Mouse (Mus musculus): ENCODE measurements around the gene Ttc3. TPM values are rescaled to one million over a fixed set of nuclear protein-coding genes. Genes with fewer than 3 reads are reported as not detected.

Ttc3 gene
- polyA plus RNA-seq, 1 experiment from 2014 or later = 815 TPM

GRCm38 (mm10) chr16:94401636-94402035, 31.2 kb downstream of the Ttc3 start:
- ATAC-seq (no peak), DNase-seq (ENCODE audit: low spot score) (no peak)
- no peaks in the 10 kb centered on the region for H3K9me3 ChIP-seq (replicated peaks; ENCODE audit: control insufficient read depth, low read length)
- no peaks in the 10 kb centered on the region for H3K4me1 ChIP-seq (ENCODE audit: control insufficient read depth, insufficient read depth, low read length)
- no peak overlapping the region for H3K27ac ChIP-seq (ENCODE audit: low read depth, low read length)
- WGBS = 68% methylated on average over 2 of the region's 2 CpGs
- H3K4me2 ChIP-seq (ENCODE audit: low read length) = no peak overlapping the region
- no peak overlapping the region for H3K9ac ChIP-seq (ENCODE audit: low read length)
- H3K4me3 ChIP-seq (ENCODE audit: low read depth, low read length) = no peak overlapping the region
- H3K36me3 ChIP-seq (ENCODE audit: control insufficient read depth, insufficient read depth, low read length) = peaks cover 34% of the 10 kb centered on the region
- H3K27me3 ChIP-seq (replicated peaks; ENCODE audit: control insufficient read depth, insufficient read depth, low read length) = no peaks in the 10 kb centered on the region

GRCm38 (mm10) chr16:94402185-94402584, 31.8 kb downstream of the Ttc3 start:
- no peaks in the 10 kb centered on the region for H3K9me3 ChIP-seq (replicated peaks; ENCODE audit: control insufficient read depth, low read length)
- no peaks in the 10 kb centered on the region for H3K27me3 ChIP-seq (replicated peaks; ENCODE audit: control insufficient read depth, insufficient read depth, low read length)
- H3K4me1 ChIP-seq (ENCODE audit: control insufficient read depth, insufficient read depth, low read length) = no peaks in the 10 kb centered on the region
- peaks cover 33% of the 10 kb centered on the region for H3K36me3 ChIP-seq (ENCODE audit: control insufficient read depth, insufficient read depth, low read length)
- H3K4me3 ChIP-seq (ENCODE audit: low read depth, low read length) = no peak overlapping the region
- 90% methylated on average over 4 of the region's 4 CpGs for WGBS
- H3K4me2 ChIP-seq (ENCODE audit: low read length) = no peak overlapping the region
- ATAC-seq = no peak
- peak; percentile 30 for DNase-seq (ENCODE audit: low spot score)
- H3K9ac ChIP-seq (ENCODE audit: low read length) = no peak overlapping the region
- no peak overlapping the region for H3K27ac ChIP-seq (ENCODE audit: low read depth, low read length)

- peaks cover 71% of the 10 kb centered on the region for H3K36me3 ChIP-seq (ENCODE audit: control insufficient read depth, insufficient read depth, low read length)
- no peaks in the 10 kb centered on the region for H3K9me3 ChIP-seq (replicated peaks; ENCODE audit: control insufficient read depth, low read length)
- WGBS = 86% methylated on average over 3 of the region's 3 CpGs
- H3K4me1 ChIP-seq (ENCODE audit: control insufficient read depth, insufficient read depth, low read length) = no peaks in the 10 kb centered on the region
- no peak overlapping the region for H3K27ac ChIP-seq (ENCODE audit: low read depth, low read length)
- ATAC-seq = no peak
- H3K4me3 ChIP-seq (ENCODE audit: low read depth, low read length) = no peak overlapping the region
- DNase-seq (ENCODE audit: low spot score) = no peak
- no peak overlapping the region for H3K9ac ChIP-seq (ENCODE audit: low read length)
- no peaks in the 10 kb centered on the region for H3K27me3 ChIP-seq (replicated peaks; ENCODE audit: control insufficient read depth, insufficient read depth, low read length)
- no peak overlapping the region for H3K4me2 ChIP-seq (ENCODE audit: low read length)
Observed at GRCm38 (mm10) chr16:94411287-94411686, 40.9 kb downstream of the Ttc3 start.

GRCm38 (mm10) chr16:94412198-94412597, 41.8 kb downstream of the Ttc3 start:
- DNase-seq (ENCODE audit: low spot score) = no peak
- no peak overlapping the region for H3K9ac ChIP-seq (ENCODE audit: low read length)
- no peaks in the 10 kb centered on the region for H3K4me1 ChIP-seq (ENCODE audit: control insufficient read depth, insufficient read depth, low read length)
- no peaks in the 10 kb centered on the region for H3K9me3 ChIP-seq (replicated peaks; ENCODE audit: control insufficient read depth, low read length)
- no peak for ATAC-seq
- 93% methylated on average over 2 of the region's 2 CpGs for WGBS
- peaks cover 74% of the 10 kb centered on the region for H3K36me3 ChIP-seq (ENCODE audit: control insufficient read depth, insufficient read depth, low read length)
- H3K27me3 ChIP-seq (replicated peaks; ENCODE audit: control insufficient read depth, insufficient read depth, low read length) = no peaks in the 10 kb centered on the region
- H3K4me3 ChIP-seq (ENCODE audit: low read depth, low read length) = no peak overlapping the region
- no peak overlapping the region for H3K27ac ChIP-seq (ENCODE audit: low read depth, low read length)
- H3K4me2 ChIP-seq (ENCODE audit: low read length) = no peak overlapping the region

- no peak for ATAC-seq
- Histone ChIP-seq H3K4me1 (ENCODE audit: control insufficient read depth, insufficient read depth, low read length) (no peaks in the 10 kb centered on the region), H3K27ac (ENCODE audit: low read depth, low read length) (no peak overlapping the region), H3K4me2 (ENCODE audit: low read length) (no peak overlapping the region), H3K9ac (ENCODE audit: low read length) (no peak overlapping the region), H3K4me3 (ENCODE audit: low read depth, low read length) (no peak overlapping the region), H3K9me3 (replicated peaks; ENCODE audit: control insufficient read depth, low read length) (no peaks in the 10 kb centered on the region), H3K27me3 (replicated peaks; ENCODE audit: control insufficient read depth, insufficient read depth, low read length) (no peaks in the 10 kb centered on the region), H3K36me3 (ENCODE audit: control insufficient read depth, insufficient read depth, low read length) (peaks cover 73% of the 10 kb centered on the region)
- no peak for DNase-seq (ENCODE audit: low spot score)
- 98% methylated on average over 4 of the region's 4 CpGs for WGBS
Observed at GRCm38 (mm10) chr16:94412760-94413159, 42.3 kb downstream of the Ttc3 start.

GRCm38 (mm10) chr16:94414151-94414550, 43.7 kb downstream of the Ttc3 start:
- no peaks in the 10 kb centered on the region for H3K9me3 ChIP-seq (replicated peaks; ENCODE audit: control insufficient read depth, low read length)
- no peak overlapping the region for H3K4me2 ChIP-seq (ENCODE audit: low read length)
- no peaks in the 10 kb centered on the region for H3K27me3 ChIP-seq (replicated peaks; ENCODE audit: control insufficient read depth, insufficient read depth, low read length)
- H3K36me3 ChIP-seq (ENCODE audit: control insufficient read depth, insufficient read depth, low read length) = peaks cover 80% of the 10 kb centered on the region
- DNase-seq (ENCODE audit: low spot score) (no peak), ATAC-seq (no peak)
- H3K4me3 ChIP-seq (ENCODE audit: low read depth, low read length) = no peak overlapping the region
- no peak overlapping the region for H3K9ac ChIP-seq (ENCODE audit: low read length)
- WGBS = 93% methylated on average over 6 of the region's 6 CpGs
- no peak overlapping the region for H3K27ac ChIP-seq (ENCODE audit: low read depth, low read length)
- no peaks in the 10 kb centered on the region for H3K4me1 ChIP-seq (ENCODE audit: control insufficient read depth, insufficient read depth, low read length)

GRCm38 (mm10) chr16:94420498-94420897, 50.1 kb downstream of the Ttc3 start:
- H3K27ac ChIP-seq (ENCODE audit: low read depth, low read length) = no peak overlapping the region
- WGBS = 95% methylated on average over 3 of the region's 3 CpGs
- H3K4me2 ChIP-seq (ENCODE audit: low read length) = no peak overlapping the region
- no peak overlapping the region for H3K9ac ChIP-seq (ENCODE audit: low read length)
- H3K4me1 ChIP-seq (ENCODE audit: control insufficient read depth, insufficient read depth, low read length) = no peaks in the 10 kb centered on the region
- H3K27me3 ChIP-seq (replicated peaks; ENCODE audit: control insufficient read depth, insufficient read depth, low read length) = no peaks in the 10 kb centered on the region
- DNase-seq (ENCODE audit: low spot score) = no peak
- H3K4me3 ChIP-seq (ENCODE audit: low read depth, low read length) = no peak overlapping the region
- no peak for ATAC-seq
- no peaks in the 10 kb centered on the region for H3K9me3 ChIP-seq (replicated peaks; ENCODE audit: control insufficient read depth, low read length)
- H3K36me3 ChIP-seq (ENCODE audit: control insufficient read depth, insufficient read depth, low read length) = peaks cover 85% of the 10 kb centered on the region

- no peaks in the 10 kb centered on the region for H3K9me3 ChIP-seq (replicated peaks; ENCODE audit: control insufficient read depth, low read length)
- no peak for ATAC-seq
- no peaks in the 10 kb centered on the region for H3K4me1 ChIP-seq (ENCODE audit: control insufficient read depth, insufficient read depth, low read length)
- no peak overlapping the region for H3K4me2 ChIP-seq (ENCODE audit: low read length)
- H3K36me3 ChIP-seq (ENCODE audit: control insufficient read depth, insufficient read depth, low read length) = peaks cover 86% of the 10 kb centered on the region
- no peak overlapping the region for H3K4me3 ChIP-seq (ENCODE audit: low read depth, low read length)
- DNase-seq (ENCODE audit: low spot score) = no peak
- H3K27me3 ChIP-seq (replicated peaks; ENCODE audit: control insufficient read depth, insufficient read depth, low read length) = no peaks in the 10 kb centered on the region
- 97% methylated on average over 4 of the region's 4 CpGs for WGBS
- H3K9ac ChIP-seq (ENCODE audit: low read length) = no peak overlapping the region
- no peak overlapping the region for H3K27ac ChIP-seq (ENCODE audit: low read depth, low read length)
Observed at GRCm38 (mm10) chr16:94428948-94429347, 58.5 kb downstream of the Ttc3 start.

GRCm38 (mm10) chr16:94435495-94436234, 65.2 kb downstream of the Ttc3 start:
- no peak overlapping the region for H3K4me2 ChIP-seq (ENCODE audit: low read length)
- H3K27ac ChIP-seq (ENCODE audit: low read depth, low read length) = no peak overlapping the region
- H3K27me3 ChIP-seq (replicated peaks; ENCODE audit: control insufficient read depth, insufficient read depth, low read length) = no peaks in the 10 kb centered on the region
- H3K4me1 ChIP-seq (ENCODE audit: control insufficient read depth, insufficient read depth, low read length) = no peaks in the 10 kb centered on the region
- no peak for ATAC-seq
- no peaks in the 10 kb centered on the region for H3K9me3 ChIP-seq (replicated peaks; ENCODE audit: control insufficient read depth, low read length)
- no peak overlapping the region for H3K9ac ChIP-seq (ENCODE audit: low read length)
- H3K36me3 ChIP-seq (ENCODE audit: control insufficient read depth, insufficient read depth, low read length) = peaks cover 90% of the 10 kb centered on the region
- H3K4me3 ChIP-seq (ENCODE audit: low read depth, low read length) = no peak overlapping the region
- 93% methylated on average over 8 of the region's 8 CpGs for WGBS
- no peak for DNase-seq (ENCODE audit: low spot score)
